Mouse (Mus musculus) cerebellum, adult 11-12 months (tissue): Measurements from ENCODE around the gene Olfr63.
"Not testable (repeated sequence)": the region's sequence is repeated elsewhere in the genome, so short reads cannot be mapped to it uniquely, and the experiment has no call there.

Experiments used
- DNase-seq: peaks from one replicate; pipeline ENCODE4 v3.0.0; 2022

The Olfr63 gene

DNA sequence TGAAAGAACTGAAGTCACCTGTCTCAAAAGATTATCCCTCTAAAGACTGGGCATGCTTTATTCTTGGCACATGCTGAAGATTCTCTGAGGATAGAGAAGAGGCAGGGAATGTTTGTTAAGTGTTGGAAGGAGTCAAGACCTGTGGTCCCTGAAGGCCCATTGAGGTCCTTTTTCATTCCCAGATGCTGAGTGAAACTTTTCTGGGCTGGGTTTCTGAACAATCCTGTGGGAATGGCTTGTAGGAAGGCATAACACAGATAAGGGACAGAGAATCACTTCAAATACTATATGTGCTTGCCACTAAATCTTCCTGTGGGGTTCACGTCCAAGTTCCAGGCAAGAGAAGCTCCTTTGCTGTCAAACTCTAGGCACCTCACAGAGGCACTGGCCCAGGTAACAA lies at the start of gene Olfr63:
Gene Olfr63 (plus strand): TSS at position 301 of the 400 bp plus-strand sequence.
- no peak for DNase-seq

DNA sequence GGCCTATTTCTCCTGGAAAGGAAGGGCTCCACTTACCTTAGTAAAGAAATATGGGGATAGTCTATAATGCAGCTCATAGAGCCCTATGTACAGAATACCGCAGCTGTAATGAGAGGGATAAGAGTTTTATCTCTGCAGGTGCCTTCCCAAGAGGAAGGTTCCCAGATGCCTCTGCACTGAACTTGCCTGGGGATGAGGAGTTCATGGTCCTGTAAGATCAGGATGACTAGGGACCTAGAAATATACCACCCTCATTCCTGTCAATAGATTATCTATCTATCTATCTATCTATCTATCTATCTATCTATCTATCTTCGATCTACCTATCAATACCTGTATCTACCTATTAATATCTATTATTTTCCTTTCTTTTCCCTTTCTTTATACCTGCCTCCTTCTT lies 42.9 kb upstream of the Olfr63 start, which contains the start of gene Olfr1564:
Gene Olfr1564 (minus strand): TSS at position 101 of the 400 bp plus-strand sequence.
- DNase-seq: no peak

DNA sequence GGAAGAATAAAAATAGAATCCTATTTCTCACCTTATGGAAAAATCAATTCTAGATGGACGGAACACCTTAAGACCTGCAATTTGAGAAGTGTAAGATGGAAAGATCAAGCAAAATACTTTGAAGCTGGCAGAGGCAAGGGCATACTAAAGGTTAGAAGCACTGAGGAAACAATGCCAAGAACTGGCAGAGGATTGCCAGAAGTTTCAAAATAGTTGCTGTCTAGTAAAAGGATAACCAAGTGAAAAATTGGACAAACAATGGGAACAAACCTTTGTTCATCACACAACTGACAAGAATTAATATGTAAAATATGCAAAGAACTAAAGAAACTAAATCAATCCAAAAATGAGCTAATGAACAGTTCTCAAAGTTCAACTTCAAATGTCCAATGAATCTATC lies 27.8 kb upstream of the Olfr63 start:
- DNase-seq: not testable (repeated sequence)

DNA sequence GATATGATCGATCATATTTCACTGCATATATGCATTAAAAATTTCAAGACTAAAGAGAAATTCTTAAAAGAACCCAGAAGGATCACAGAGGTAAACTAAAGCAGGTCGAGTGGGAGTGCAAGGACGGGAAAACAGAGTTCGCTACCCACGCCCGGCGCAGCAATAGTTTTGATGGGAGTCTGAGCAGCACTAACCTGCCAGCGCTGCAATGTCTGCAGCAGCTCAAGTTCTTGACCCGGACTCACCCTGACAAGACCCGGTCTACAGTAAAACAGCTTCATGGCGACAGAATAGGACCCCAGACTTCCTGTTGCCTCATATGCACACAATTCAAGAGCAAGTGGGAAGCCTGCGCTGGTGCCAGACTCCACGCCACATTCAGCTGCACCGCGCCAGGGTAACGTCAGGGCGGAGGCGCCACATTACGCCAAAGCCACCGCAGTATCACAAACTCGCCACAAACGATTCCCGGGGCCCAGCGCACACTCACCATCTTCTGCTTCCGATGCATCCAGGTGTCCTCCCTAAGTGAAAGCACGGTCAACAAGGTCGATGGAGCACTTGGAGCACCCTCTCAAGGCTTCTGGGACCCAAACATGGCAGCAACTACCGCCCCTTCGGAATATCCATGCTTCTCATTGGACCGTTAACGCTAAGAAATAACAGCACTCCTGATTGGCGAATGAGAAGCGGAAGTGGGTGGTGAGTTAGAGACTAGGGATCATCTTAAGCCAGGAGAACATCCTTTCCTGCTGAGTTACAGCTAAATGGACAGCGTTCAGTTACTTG lies 9.8 kb upstream of the Olfr63 start, which contains the start of gene Zfp955a:
Gene Zfp955a (minus strand): TSS at position 616 of the 789 bp plus-strand sequence.
- DNase-seq: not testable (repeated sequence)

DNA sequence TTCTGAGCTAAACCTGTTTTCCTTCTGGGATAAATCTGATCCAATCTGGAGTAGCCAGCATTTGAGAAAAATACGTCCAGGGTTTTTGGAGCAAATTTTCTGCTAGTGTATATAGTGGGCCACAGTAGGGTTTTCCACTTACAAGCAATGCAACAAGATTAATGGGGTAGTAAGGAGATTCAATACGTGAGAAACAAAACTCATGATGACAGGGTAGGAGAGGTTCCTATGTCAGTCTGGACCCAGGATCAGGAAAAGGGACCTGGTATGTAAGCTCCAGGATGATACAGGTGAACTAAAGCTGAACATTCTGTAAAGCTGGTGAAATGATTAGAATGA lies 9.2 kb upstream of the Olfr63 start:
- not testable (repeated sequence) for DNase-seq

DNA sequence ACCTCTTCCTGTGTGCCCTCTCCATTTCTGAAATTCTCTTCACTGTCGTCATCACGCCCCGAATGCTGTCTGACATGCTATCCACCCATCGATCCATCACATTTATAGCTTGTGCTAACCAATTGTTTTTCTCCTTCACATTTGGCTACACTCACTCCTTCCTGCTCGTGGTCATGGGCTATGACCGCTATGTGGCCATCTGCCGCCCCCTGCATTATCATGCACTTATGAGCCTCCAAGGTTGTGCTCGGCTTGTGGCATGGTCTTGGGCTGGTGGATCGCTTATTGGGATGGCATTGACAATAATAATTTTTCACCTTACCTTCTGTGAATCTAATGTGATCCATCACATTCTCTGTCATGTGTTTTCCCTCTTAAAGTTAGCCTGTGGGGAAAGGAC lies 4.4 kb downstream of the Olfr63 start:
- no peak for DNase-seq

DNA sequence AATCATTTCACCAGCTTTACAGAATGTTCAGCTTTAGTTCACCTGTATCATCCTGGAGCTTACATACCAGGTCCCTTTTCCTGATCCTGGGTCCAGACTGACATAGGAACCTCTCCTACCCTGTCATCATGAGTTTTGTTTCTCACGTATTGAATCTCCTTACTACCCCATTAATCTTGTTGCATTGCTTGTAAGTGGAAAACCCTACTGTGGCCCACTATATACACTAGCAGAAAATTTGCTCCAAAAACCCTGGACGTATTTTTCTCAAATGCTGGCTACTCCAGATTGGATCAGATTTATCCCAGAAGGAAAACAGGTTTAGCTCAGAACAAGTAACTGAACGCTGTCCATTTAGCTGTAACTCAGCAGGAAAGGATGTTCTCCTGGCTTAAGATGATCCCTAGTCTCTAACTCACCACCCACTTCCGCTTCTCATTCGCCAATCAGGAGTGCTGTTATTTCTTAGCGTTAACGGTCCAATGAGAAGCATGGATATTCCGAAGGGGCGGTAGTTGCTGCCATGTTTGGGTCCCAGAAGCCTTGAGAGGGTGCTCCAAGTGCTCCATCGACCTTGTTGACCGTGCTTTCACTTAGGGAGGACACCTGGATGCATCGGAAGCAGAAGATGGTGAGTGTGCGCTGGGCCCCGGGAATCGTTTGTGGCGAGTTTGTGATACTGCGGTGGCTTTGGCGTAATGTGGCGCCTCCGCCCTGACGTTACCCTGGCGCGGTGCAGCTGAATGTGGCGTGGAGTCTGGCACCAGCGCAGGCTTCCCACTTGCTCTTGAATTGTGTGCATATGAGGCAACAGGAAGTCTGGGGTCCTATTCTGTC lies 24.8 kb downstream of the Olfr63 start, which contains the start of gene Zfp955b:
Gene Zfp955b (plus strand): TSS at position 506 of the 837 bp plus-strand sequence.
- DNase-seq: not testable (repeated sequence)

DNA sequence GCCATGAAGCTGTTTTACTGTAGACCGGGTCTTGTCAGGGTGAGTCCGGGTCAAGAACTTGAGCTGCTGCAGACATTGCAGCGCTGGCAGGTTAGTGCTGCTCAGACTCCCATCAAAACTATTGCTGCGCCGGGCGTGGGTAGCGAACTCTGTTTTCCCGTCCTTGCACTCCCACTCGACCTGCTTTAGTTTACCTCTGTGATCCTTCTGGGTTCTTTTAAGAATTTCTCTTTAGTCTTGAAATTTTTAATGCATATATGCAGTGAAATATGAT lies 25.3 kb downstream of the Olfr63 start:
- not testable (repeated sequence) for DNase-seq
